Mouse (Mus musculus): ENCODE data around the gene Wbp2.

GRCm38 (mm10) chr11:116111067-116111466 lies 24.3 kb upstream of the Wbp2 start:
- TF ChIP-seq MAX (IDR thresholded peaks at IDR 0.05; ENCODE audit: low read depth) (no peak), USF1 (IDR thresholded peaks at IDR 0.05; ENCODE audit: low read depth) (no peak), POLR2A (IDR thresholded peaks at IDR 0.05; ENCODE audit: insufficient read length, low read depth) (no peak), POLR2AphosphoS2 (IDR thresholded peaks at IDR 0.05; ENCODE audit: insufficient read length, low read depth) (no peak)

Data from myocyte (in vitro differentiated cells).